Mouse (Mus musculus): ENCODE data around the gene Orai2.
"Not testable (repeated sequence)": the region's sequence is repeated elsewhere in the genome, so short reads cannot be mapped to it uniquely, and the experiment has no call there.

Gene Orai2

DNA sequence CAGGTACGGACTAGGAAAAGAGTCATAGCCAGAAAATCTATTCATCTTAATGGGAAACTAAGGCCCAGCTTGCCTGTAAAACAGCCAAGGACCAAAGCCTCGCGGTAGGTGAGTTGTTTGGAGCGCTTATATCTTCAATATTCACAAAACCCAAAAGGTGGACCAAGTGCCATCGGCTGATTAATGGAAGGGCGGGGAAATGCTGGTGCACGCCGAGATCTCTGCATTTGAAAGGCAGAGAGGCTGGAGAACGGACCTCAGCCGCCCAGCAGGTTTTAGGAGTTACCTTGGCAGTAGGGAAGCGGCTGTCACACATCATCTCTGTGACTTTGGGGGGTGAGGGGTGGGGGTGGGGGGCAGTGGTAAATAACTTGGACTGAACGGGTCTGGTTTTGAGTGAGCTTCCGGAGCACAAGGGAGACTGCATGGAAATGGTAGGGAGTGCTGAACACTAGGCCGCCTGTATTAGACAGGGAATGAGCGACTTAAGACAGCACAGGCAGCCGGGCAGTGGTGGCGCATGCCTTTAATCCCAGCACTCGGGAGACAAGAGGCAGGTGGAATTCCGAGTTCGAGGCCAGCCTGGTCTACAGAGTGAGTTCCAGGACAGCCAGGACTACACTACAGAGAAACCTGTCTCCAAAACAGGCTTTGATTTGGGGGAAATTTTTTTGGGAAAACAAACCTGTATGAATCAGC is 34.1 kb downstream of the Orai2 start:
- Histone ChIP-seq H3K9me3 (ENCODE audit: low read length) (no peaks in the 10 kb centered on the region), H3K4me1 (replicated peaks; ENCODE audit: low read depth, low read length) (peaks cover 73% of the 10 kb centered on the region), H3K4me3 (replicated peaks; ENCODE audit: low read length) (peak overlapping the region; percentile 91), H3K36me3 (ENCODE audit: insufficient read depth, low read length) (peaks cover 69% of the 10 kb centered on the region), H3K27me3 (ENCODE audit: insufficient read depth, low read length) (no peaks in the 10 kb centered on the region)
- no peak for TF ChIP-seq NANOG (IDR thresholded peaks at IDR 0.05; ENCODE audit: borderline replicate concordance, low read length)
- no peak for TF ChIP-seq CTCF (conservative IDR thresholded peaks at IDR 0.05; ENCODE audit: low read length)
- no peak for TF ChIP-seq POU5F1 (IDR thresholded peaks at IDR 0.05; ENCODE audit: borderline replicate concordance, low read length)

DNA sequence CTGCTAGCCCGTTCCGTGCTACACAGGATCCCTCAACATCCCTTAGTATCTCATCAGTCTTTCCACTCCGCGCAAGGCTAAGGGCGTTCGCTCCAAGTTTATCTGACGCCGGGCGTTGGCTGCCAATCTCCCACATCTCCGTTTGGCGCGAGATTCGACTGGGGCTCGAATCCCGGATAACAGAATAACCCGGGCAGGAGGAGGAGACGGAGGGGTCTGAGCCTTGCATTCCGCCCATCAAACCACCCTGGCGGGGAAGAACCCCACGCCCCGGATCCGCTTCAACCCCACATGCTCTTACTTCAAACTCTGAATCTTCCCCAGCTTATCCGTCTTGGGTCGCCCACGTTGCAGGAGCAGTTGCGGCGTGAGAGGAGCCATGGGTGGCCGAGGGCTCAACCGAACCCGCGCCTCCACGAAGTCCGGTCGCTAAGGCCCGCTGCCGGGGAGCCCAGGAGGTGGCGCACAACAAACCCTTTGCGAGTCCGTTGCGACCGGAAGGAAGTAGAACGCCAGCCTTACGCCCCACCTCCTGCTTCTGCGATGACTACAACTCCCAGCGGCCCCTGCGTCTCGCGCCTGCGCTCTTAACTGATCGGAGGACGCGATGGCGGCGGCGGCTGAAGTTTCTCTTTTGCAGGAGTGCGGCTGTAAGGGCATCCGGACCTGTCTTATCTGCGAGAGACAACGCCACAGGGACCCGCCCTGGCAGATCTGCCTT is 34.8 kb downstream of the Orai2 start, which contains the start of the genes Lrwd1 and Alkbh4:
Gene Lrwd1, minus strand, starts transcription at position 504 of the 721 bp plus-strand sequence.
Gene Alkbh4, plus strand, starts transcription at position 576 of the 721 bp plus-strand sequence.
- Histone ChIP-seq H3K27me3 (ENCODE audit: insufficient read depth, low read length) (no peaks in the 10 kb centered on the region), H3K4me1 (replicated peaks; ENCODE audit: low read depth, low read length) (peaks cover 76% of the 10 kb centered on the region), H3K36me3 (ENCODE audit: insufficient read depth, low read length) (peaks cover 69% of the 10 kb centered on the region), H3K4me3 (replicated peaks; ENCODE audit: low read length) (peak within 1 kb of the TSS; percentile 91), H3K9me3 (ENCODE audit: low read length) (no peaks in the 10 kb centered on the region)
- TF ChIP-seq POU5F1 (IDR thresholded peaks at IDR 0.05; ENCODE audit: borderline replicate concordance, low read length), result no peak
- no peak for TF ChIP-seq NANOG (IDR thresholded peaks at IDR 0.05; ENCODE audit: borderline replicate concordance, low read length)
- no peak for TF ChIP-seq CTCF (conservative IDR thresholded peaks at IDR 0.05; ENCODE audit: low read length)

DNA sequence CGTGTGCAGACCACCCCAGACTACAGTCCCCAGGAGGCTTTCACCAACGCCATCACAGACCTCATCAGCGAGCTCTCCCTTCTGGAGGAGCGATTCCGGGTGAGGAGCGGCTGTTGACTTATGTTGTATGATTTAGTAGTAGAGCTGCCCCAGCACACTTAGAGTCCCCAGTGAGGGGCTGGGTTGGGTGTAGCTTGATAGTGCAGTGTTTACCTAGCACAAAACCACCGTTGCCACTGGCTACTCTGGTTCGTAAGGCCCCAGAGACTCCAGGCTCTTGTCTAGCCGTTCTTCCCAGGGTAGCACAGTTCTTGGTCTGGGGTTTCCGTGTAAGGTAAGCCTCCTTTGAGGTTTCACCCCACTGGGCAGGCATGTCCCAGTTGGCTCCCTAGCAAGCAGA is 48.3 kb downstream of the Orai2 start:
- no peak for TF ChIP-seq CTCF (conservative IDR thresholded peaks at IDR 0.05; ENCODE audit: low read length)
- H3K4me3 ChIP-seq (replicated peaks; ENCODE audit: low read length), result peak overlapping the region; percentile 23; the same call in 1 of the 2 replicates
- no peaks in the 10 kb centered on the region for H3K27me3 ChIP-seq (ENCODE audit: insufficient read depth, low read length)
- peaks cover 80% of the 10 kb centered on the region for H3K4me1 ChIP-seq (replicated peaks; ENCODE audit: low read depth, low read length)
- no peaks in the 10 kb centered on the region for H3K9me3 ChIP-seq (ENCODE audit: low read length)
- H3K36me3 ChIP-seq (ENCODE audit: insufficient read depth, low read length), result peaks cover 89% of the 10 kb centered on the region

DNA sequence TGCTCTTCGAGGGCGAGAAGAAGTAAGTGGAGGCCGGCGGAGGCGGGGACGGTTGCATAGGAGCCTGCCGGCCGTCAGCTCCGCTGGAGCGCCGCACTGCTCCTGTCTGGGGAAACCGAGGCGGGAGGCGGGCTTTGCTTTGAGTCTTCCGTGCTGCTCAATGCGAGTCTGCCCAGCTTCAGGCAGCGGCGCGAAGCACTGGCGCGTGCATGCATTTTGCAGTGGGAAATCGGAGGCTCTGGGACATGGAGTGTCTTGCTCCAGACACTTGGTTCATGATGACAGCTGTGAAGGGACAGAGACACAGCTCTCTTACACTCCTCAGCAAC is 53.8 kb downstream of the Orai2 start:
- Histone ChIP-seq H3K4me3 (replicated peaks; ENCODE audit: low read length) (peak overlapping the region; percentile 98), H3K9me3 (ENCODE audit: low read length) (no peaks in the 10 kb centered on the region), H3K4me1 (replicated peaks; ENCODE audit: low read depth, low read length) (peaks cover 86% of the 10 kb centered on the region), H3K27me3 (ENCODE audit: insufficient read depth, low read length) (no peaks in the 10 kb centered on the region), H3K36me3 (ENCODE audit: insufficient read depth, low read length) (peaks cover 51% of the 10 kb centered on the region)
- no peak for TF ChIP-seq CTCF (conservative IDR thresholded peaks at IDR 0.05; ENCODE audit: low read length)
- no peak for TF ChIP-seq NANOG (IDR thresholded peaks at IDR 0.05; ENCODE audit: borderline replicate concordance, low read length)
- no peak for TF ChIP-seq POU5F1 (IDR thresholded peaks at IDR 0.05; ENCODE audit: borderline replicate concordance, low read length)

DNA sequence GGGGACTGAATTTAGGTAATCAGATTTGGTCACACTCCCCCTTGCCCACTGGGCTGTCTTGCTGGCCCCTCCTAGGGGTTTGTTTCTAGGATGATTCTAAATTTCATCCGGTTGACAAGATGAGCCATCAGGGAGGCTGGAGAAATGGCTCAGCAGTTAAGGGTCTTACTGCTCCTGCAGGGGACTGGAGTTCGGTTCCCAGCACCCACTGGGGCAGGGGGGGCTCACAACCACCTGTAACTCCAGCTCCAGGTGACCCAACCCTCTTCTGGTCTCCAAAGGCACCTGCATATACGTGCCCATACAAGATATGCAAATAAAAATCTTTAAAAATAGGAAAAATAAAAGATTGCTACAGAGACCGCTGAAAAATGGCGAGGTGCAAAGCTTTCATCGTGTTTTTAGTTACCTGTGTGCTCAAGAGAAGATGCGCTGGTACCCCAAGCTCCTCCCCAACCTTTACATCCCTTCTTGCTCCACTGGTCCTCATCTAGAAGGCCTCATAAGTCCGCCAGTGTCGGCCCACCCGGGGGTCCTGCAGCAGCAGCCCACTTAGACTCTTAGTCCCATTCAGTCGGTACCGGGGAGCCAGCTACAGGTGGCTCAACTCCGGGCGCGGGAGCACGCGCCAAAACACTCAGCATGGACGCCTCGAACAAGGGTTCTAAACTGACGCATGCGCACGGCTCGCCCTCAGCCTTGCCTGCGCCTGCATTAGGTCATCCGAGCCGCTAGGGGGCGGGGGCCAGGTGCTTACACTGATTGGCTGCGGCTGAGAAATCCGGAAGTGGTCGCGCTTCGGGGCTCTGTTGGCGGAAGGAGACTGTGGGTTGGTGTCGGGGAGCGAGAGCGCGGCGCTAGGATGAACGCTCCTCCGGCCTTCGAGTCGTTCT is 54.4 kb downstream of the Orai2 start, which contains the start of gene Polr2j:
Gene Polr2j, plus strand, starts transcription at position 741 of the 893 bp plus-strand sequence.
- H3K9me3 ChIP-seq (ENCODE audit: low read length), result no peaks in the 10 kb centered on the region
- peaks cover 51% of the 10 kb centered on the region for H3K36me3 ChIP-seq (ENCODE audit: insufficient read depth, low read length)
- H3K4me3 ChIP-seq (replicated peaks; ENCODE audit: low read length), result peak within 1 kb of the TSS; percentile 98
- H3K4me1 ChIP-seq (replicated peaks; ENCODE audit: low read depth, low read length), result peaks cover 83% of the 10 kb centered on the region
- TF ChIP-seq CTCF (conservative IDR thresholded peaks at IDR 0.05; ENCODE audit: low read length), result peak; percentile 89
- TF ChIP-seq NANOG (IDR thresholded peaks at IDR 0.05; ENCODE audit: borderline replicate concordance, low read length), result no peak
- TF ChIP-seq POU5F1 (IDR thresholded peaks at IDR 0.05; ENCODE audit: borderline replicate concordance, low read length), result no peak
- no peaks in the 10 kb centered on the region for H3K27me3 ChIP-seq (ENCODE audit: insufficient read depth, low read length)

DNA sequence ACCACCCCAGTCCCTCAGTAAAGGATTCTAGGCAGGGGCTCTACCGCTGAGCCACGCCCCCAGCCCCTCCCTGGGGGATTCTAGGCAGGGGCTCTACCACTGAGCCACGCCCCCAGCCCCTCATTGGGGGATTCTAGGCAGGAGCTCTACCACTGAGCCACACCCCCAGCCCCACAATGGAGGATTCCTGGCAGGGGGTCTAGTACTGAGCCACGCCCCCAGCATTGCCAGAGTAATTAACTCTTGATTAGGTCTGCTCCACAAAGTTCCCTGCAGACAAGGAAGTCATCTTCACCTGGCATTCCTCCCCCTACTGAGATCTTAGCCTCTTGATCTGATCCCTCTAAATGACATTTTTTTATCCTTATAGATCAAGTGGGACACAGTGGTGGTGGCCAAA is 57.0 kb downstream of the Orai2 start:
- not testable (repeated sequence) for H3K4me3 ChIP-seq (replicated peaks; ENCODE audit: low read length); H3K27me3 ChIP-seq (ENCODE audit: insufficient read depth, low read length); H3K9me3 ChIP-seq (ENCODE audit: low read length)
- Histone ChIP-seq H3K36me3 (ENCODE audit: insufficient read depth, low read length) (peaks cover 42% of the 10 kb centered on the region), H3K4me1 (replicated peaks; ENCODE audit: low read depth, low read length) (peaks cover 70% of the 10 kb centered on the region)

DNA sequence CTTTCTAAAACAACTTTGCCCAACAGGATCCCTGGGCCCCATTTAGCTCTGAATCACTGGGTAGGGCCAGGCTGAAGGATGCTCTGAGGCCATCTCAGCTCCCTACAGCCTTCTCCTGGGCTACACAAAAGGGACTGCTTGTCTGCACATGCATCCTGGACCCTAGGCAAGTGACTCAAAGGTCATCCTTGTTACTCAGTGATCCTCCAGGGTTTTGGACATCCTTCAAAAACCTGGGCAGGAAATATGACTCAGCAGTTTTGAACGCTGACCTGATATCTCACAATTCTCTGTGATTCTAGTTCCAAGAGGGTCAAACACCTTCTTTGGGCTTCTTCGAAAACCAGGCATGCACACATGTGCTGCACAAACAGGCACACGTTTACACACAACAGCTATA is 61.5 kb downstream of the Orai2 start:
- TF ChIP-seq NANOG (IDR thresholded peaks at IDR 0.05; ENCODE audit: borderline replicate concordance, low read length) (no peak), POU5F1 (IDR thresholded peaks at IDR 0.05; ENCODE audit: borderline replicate concordance, low read length) (no peak), CTCF (conservative IDR thresholded peaks at IDR 0.05; ENCODE audit: low read length) (no peak)
- Histone ChIP-seq H3K27me3 (ENCODE audit: insufficient read depth, low read length) (no peaks in the 10 kb centered on the region), H3K36me3 (ENCODE audit: insufficient read depth, low read length) (peaks cover 65% of the 10 kb centered on the region), H3K9me3 (ENCODE audit: low read length) (no peaks in the 10 kb centered on the region), H3K4me1 (replicated peaks; ENCODE audit: low read depth, low read length) (peaks cover 64% of the 10 kb centered on the region), H3K4me3 (replicated peaks; ENCODE audit: low read length) (0 out of 2 replicates have a peak overlapping the region, but pooled peaks have one; percentile 5)

DNA sequence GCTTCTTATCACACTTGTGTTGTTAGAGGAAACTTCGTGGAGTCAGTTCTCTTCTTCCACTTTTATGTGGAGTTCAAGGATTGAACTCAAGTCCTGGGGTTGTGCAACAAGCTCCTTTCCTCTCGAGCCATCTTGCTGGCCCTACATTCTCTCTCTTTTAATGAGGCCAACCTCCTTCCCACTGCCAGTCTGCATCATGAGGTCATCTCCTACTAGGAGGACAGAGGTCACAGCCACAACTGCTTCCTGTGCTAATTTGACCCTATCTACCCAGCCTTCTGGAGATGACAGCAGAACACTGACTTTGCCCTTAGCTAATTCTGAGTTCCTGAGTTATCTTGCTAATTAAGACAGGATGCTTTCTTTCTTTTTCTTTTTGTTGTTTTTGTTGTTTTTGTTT is 62.0 kb downstream of the Orai2 start:
- Histone ChIP-seq H3K4me1 (replicated peaks; ENCODE audit: low read depth, low read length) (peaks cover 65% of the 10 kb centered on the region), H3K4me3 (replicated peaks; ENCODE audit: low read length) (no peak overlapping the region), H3K27me3 (ENCODE audit: insufficient read depth, low read length) (no peaks in the 10 kb centered on the region), H3K9me3 (ENCODE audit: low read length) (no peaks in the 10 kb centered on the region), H3K36me3 (ENCODE audit: insufficient read depth, low read length) (peaks cover 68% of the 10 kb centered on the region)
- TF ChIP-seq CTCF (conservative IDR thresholded peaks at IDR 0.05; ENCODE audit: low read length) (no peak), NANOG (IDR thresholded peaks at IDR 0.05; ENCODE audit: borderline replicate concordance, low read length) (no peak), POU5F1 (IDR thresholded peaks at IDR 0.05; ENCODE audit: borderline replicate concordance, low read length) (no peak)
